Mouse (Mus musculus) forelimb bud, embryonic 11.5 days (tissue): Measurements from ENCODE around the gene Ctcf.

Source experiments
- DNase-seq: peaks from one replicate; pipeline ENCODE4 v3.0.0-alpha.2; 2012; ENCODE audit warnings: low read depth, low spot score

The Ctcf gene

DNA sequence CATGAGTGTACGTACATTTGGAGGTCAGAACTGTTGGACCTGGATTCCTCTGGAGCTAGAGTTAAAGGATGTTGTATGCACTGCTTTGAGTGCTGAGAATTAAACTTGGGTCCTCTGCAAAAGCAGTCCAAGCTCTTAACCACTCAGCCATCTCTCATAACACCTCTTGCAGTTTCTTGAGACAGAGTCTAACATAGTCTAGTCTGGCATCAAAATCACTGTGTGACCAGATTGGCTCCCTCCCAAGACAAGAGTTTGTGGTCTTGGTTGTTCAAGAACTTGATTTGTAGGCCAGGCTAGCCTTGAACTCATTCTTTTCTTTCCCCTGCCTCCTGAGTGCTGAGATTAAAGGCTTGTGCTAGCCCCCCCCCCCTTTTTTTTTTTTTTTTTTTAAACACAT is 12.6 kb downstream of the Ctcf start:
- DNase-seq = no peak

DNA sequence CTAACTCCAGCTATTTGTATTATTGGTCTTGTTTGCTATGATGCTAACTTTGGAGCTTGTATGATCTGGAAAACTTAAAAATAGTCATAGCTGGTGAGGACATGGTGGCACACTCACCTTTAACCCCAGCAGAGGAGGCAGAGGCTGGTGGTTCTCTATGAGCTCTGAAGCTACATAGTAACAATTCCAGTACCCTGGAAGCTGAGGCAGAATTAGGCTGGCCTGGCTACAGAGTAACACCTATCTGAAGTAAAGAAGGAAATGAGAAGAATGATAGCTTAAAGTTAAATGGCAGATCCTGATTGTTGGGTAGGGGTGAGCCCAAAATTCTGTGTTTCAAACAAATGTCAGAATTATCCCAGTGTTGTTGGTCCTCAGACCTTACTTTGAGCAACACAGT is 21.3 kb downstream of the Ctcf start:
- DNase-seq = no peak

DNA sequence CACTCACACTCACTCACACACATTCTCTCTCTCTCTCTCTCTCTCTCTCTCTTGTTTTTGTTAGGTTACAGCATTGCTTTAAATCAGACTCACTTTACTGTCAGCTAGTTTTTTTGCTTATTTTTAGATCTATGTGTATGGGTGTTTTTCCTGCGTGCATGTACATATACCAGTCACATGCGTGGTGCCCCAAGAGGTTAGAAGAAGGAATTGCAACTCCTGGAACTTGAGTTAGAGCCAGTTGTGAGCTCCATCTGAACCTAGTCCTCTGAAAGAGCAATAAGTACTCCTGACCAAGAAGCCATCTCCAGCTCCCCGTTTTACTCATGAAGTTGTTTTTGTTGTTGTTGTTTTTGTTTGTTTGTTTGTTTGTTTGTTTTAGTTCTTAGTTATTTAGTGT is 24.8 kb downstream of the Ctcf start:
- DNase-seq = peak; percentile 23

- DNase-seq = no peak
Observed at GRCm38 (mm10) chr8:105677891-105678290, 41.5 kb downstream of the Ctcf start.

- no peak for DNase-seq
Observed at GRCm38 (mm10) chr8:105685325-105685724, 49.0 kb downstream of the Ctcf start.

DNA sequence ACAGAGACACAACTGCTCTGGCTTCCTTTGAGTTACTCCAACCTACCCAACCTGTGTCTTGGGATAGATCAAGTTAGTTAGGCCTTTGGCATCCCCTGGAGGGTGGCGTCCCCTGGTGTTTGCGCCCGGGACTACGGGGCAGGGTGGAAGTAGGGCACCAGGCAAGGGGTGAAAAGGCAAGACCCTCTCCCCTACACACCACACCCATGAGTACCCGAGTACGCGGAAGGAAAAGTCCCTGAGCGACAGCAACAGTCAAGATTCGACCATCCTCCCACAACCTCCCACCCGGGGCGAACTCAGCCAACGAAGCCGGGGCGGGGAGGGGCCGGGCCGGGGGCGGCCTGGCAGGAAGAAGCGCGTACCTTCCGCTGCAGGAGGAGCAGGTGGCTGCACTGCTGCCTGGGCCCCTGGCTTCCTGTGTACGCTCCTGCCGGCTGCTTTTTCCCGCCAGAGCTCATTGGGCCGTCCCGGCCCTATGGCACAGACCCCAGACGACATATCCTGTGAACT is 49.5 kb downstream of the Ctcf start, which contains the start of gene Carmil2:
TSS of gene Carmil2 (plus strand) at position 479 of the 513 bp plus-strand sequence.
- DNase-seq = peak; percentile 29

DNA sequence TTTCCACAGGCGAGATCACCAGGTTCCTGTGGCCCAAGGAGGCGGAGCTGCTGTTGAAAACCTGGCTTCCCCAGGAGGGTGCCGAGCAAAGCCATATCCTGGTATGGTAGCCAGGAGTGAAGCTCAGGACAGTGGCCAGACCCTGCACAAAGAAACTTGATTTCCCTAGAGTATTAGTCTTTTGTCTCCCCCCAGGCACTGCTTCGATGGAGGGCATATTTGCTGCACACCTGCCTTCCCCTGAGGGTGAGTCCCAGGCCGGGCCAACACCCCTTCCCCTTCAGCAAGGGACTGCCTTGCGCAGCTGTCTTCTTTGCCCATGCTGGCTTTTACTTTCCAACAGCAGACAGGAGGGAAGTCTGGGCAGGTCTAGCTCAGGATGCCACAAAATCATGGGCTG is 50.2 kb downstream of the Ctcf start:
- no peak for DNase-seq

GRCm38 (mm10) chr8:105687512-105687911 is 51.1 kb downstream of the Ctcf start:
- DNase-seq = no peak

DNA sequence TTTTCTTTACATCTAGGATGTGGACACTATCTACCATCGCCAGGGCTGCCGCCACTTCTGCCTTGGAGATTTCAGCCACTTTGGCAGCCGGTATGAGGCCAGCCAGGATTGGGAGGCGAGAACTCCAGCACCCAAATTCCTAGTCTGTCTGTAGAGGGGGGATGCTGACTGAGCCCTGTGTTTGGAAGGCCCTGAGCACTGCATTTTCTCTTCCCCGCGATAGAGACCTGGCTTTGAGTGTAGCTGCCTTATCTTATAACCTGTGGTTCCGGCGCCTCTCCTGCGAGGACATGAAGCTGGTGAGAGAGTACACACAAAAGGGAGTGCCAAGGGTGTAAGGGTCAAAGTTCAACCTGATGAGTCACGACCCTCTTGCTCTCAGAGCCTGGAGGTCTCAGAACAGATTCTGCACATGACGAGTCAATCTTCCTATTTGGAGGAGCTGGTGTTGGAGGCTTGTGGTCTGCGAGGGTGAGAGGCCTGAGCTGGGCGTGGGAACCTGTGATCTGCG is 51.9 kb downstream of the Ctcf start:
- no peak for DNase-seq

- no peak for DNase-seq
Observed at GRCm38 (mm10) chr8:105689256-105689982, 53.1 kb downstream of the Ctcf start.

DNA sequence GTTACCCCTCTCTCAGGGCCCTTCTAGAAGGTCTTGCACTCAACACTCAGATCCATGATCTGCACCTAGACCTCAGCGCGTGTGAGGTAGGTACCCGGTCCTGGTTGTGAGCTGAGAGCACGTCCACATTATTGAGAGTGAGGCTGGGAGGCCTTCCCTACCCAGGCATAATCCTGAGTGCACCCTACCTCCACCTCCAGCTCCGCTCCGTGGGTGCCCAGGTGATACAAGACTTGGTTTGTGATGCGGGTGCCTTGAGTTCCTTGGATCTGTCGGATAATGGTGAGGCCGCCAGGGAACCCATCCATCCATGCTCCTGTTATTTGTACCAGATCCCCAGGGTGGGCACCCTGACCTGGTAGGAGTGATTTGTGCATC is 53.6 kb downstream of the Ctcf start:
- DNase-seq = no peak

GRCm38 (mm10) chr8:105690978-105691377 is 54.6 kb downstream of the Ctcf start:
- DNase-seq = no peak

- no peak for DNase-seq
Observed at GRCm38 (mm10) chr8:105692449-105693182, 56.2 kb downstream of the Ctcf start.

GRCm38 (mm10) chr8:105693648-105694047 is 57.3 kb downstream of the Ctcf start:
- DNase-seq = peak; percentile 56

DNA sequence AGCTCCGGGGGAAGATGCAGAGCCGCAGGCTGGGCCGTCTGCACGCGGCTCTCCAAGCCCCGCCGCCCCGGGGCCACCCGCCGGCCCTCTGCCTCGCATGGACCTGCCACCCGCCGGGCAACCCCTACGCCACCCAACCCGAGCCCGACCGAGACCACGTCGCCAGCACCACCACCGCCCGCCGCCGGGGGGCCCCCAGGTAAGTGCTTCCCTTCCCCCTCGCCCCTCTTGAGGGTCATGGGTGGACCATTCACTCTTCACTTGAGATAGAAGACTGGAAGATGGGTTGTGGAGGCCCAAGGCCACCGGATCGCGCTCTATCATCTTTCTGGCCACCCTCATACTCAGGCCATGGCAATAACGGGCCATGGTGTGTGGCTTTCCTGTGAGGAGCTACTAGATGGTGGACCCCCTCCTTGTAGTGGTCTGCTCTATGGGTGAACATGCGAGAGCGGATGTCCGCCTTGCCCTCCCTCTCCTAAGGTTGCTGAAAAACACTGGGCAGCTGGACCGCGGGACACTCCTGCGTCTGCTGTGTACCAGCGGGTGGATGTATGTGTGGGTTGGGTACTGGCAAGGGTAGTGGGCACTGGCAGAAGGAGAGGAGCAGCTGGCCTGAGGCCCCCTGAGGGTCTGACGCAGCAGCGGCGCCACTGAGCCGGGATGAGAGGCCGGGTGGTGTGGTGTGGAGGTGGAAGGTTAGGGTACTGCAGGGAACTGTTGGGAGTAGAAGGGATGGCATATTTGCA is 57.9 kb downstream of the Ctcf start:
- no peak for DNase-seq

DNA sequence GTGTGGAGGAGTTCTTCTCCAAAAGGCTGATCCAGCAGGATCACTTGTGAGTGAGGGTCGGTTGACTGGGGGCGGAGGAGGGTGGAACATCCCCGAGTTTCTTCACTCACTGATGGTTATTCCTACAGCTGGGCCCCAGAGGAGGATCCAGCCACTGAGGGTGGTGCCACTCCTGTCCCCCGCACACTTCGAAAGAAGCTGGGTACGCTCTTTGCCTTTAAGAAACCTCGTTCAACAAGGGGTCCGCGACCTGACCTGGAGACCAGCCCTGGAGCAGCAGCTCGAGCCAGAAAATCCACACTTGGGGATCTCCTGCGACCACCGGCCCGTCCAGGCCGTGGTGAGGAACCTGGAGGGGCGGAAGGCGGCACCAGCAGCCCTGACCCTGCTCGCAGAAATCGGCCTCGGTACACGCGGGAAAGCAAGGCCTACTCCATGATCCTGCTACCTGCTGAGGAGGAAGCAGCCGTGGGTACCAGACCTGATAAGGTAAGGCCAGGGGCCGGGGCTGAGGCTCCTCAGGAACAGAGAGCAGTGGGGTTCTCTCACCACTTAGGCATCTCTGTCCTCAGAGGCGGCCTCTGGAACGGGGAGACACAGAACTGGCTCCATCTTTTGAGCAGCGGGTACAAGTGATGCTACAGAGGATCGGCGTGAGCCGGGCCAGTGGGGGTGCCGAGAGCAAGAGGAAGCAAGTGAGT is 58.9 kb downstream of the Ctcf start:
- DNase-seq = no peak

DNA sequence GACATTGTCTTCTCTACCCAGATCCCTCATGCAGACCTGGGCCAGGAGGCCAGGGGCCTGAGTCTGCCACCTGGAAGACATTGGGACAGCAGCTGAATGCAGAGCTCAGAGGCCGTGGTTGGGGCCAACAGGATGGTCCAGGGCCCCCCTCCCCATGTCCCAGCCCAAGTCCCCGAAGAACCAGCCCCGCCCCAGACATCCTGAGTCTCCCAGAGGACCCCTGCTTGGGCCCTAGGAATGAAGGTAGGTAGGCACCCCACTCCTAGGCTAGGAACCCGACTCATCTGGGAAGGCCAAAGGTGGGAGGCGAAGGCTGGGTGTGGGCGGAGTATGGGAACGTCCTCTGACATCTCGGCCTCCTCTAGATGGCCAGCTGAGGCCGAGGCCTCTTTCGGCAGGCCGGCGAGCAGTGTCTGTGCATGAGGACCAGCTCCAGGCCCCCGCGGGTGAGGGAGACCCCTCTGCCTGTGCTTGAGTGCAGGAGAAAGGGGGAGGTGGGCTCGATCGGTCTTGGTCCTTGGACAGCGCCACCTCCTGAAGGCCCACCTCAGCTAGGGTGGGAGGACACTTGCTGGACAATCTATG is 60.9 kb downstream of the Ctcf start:
- no peak for DNase-seq

- DNase-seq = no peak
Observed at GRCm38 (mm10) chr8:105698734-105699133, 62.4 kb downstream of the Ctcf start.

GRCm38 (mm10) chr8:105699488-105700215 is 63.3 kb downstream of the Ctcf start:
- DNase-seq = no peak

DNA sequence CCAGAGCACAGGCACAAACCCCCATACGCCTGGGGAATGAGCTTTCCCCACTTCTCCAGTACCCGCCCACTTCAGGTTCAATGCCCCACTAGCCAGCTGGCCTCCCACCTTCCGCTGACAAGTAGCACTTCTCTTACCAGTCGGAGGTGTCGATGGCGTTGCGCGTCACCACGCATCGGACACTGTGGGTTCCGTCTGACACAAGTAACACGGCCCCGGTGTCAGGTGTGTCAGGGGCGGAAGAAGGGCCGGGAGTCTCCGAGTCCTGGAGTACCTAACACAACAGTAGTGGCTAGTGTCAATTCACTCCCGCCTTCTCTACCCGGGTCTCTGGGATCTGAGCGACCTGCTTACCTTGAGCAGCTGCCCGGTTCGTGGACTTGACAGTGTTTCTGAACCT is 64.2 kb downstream of the Ctcf start:
- DNase-seq = no peak
